Mouse (Mus musculus) hindbrain, embryonic 11.5 days (tissue): Measurements from ENCODE around the gene Atp2a2. TPM values are rescaled to one million over a fixed set of nuclear protein-coding genes. Genes with fewer than 3 reads are reported as not detected.

Experiments
- ATAC-seq: fragments of 200-750 bp; cut with Nextera tagmentation; 2 replicates; pipeline ENCODE4 v1.8.0; 2017; ENCODE audit warnings: mild to moderate bottlenecking, moderate TSS enrichment, moderate library complexity; ENCODE audit not compliant: low FRiP score
- DNase-seq: peaks from one replicate; pipeline ENCODE4 v3.0.0-alpha.2; 2015; ENCODE audit warnings: low spot score
- H3K27ac ChIP-seq: fragments of 300-500 bp; sonication (generic); 2 replicates; pipeline ENCODE4 v1.5.1; 2014; ENCODE audit warnings: mild to moderate bottlenecking, low read depth, low read length
- H3K27me3 ChIP-seq: fragments of 300-500 bp; sonication (generic); 2 replicates; pipeline ENCODE4 v1.6.1; 2014; ENCODE audit warnings: mild to moderate bottlenecking, low read length, moderate library complexity, mixed read lengths; ENCODE audit not compliant: control insufficient read depth, insufficient read depth
- H3K36me3 ChIP-seq: fragments of 300-500 bp; sonication (generic); 2 replicates; pipeline ENCODE4 v1.6.1; 2014; ENCODE audit warnings: mild to moderate bottlenecking, low read length, moderate library complexity, mixed read lengths; ENCODE audit not compliant: control insufficient read depth, insufficient read depth
- H3K4me1 ChIP-seq: fragments of 300-500 bp; sonication (generic); replicated peaks from 2 replicates; pipeline ENCODE4 v1.6.1; 2014; ENCODE audit warnings: low read length, mixed read lengths; ENCODE audit not compliant: control insufficient read depth, insufficient read depth
- H3K4me2 ChIP-seq: fragments of 300-500 bp; sonication (generic); replicated peaks from 2 replicates; pipeline ENCODE4 v1.6.1; 2014; ENCODE audit warnings: mild to moderate bottlenecking, low read depth, low read length
- H3K4me3 ChIP-seq: fragments of 300-500 bp; sonication (generic); 2 replicates; pipeline ENCODE4 v1.5.1; 2014; ENCODE audit warnings: low read depth, low read length
- H3K9ac ChIP-seq: fragments of 300-500 bp; sonication (generic); 2 replicates; pipeline ENCODE4 v1.6.1; 2014; ENCODE audit warnings: low read depth, low read length
- H3K9me3 ChIP-seq: fragments of 300-500 bp; sonication (generic); 2 replicates; pipeline ENCODE4 v1.6.1; 2016; ENCODE audit warnings: low read length; ENCODE audit not compliant: control insufficient read depth
- WGBS: fragments of 180-500 bp; shearing (Covaris S2); extraction: QIAGEN DNeasy Blood & Tissue Kit; methylation state at CpG from one replicate; pipeline ENCODE4 v1.1.7; 2014; 5-methylcytosine and 5-hydroxymethylcytosine counted together
- polyA plus RNA-seq: library from polyadenylated mRNA; unstranded; fragments of >200 nt; fragmentation: Nextera tagmentation; extraction: Ambion mirVana; gene quantifications from 2 replicates; pipeline ENCODE4 v1.2.1, GENCODE M21; 2014

The Atp2a2 gene
- polyA plus RNA-seq, 1 experiment from 2014 or later, result 50.2 TPM

DNA sequence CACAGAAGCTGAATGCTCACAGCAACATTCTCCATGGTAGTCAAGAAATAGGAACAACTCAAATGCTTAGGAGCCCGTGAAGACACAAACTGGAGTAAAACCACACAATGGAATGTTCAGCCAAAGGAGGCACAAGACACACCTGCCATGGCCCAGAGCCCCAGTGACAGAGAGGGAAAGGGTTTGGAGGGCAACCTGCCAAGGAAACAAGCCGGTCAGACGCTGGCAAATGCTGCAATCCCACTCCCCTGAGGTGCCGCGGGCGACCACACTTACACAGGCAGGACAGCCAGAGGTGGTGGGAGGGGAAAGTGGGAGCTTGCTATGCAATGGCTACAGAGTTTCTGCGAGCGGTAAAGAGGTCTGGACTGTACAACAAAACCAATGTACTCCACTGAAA lies 31.9 kb upstream of the Atp2a2 start:
- WGBS, result 88% methylated on average over 8 of the region's 8 CpGs
- DNase-seq (no peak), ATAC-seq (no peak)
- no peak overlapping the region for H3K9ac ChIP-seq
- no peaks in the 10 kb centered on the region for H3K36me3 ChIP-seq
- no peak overlapping the region for H3K4me3 ChIP-seq
- H3K27me3 ChIP-seq, result no peaks in the 10 kb centered on the region
- no peak overlapping the region for H3K27ac ChIP-seq
- no peak overlapping the region for H3K4me2 ChIP-seq
- no peaks in the 10 kb centered on the region for H3K4me1 ChIP-seq
- no peaks in the 10 kb centered on the region for H3K9me3 ChIP-seq

DNA sequence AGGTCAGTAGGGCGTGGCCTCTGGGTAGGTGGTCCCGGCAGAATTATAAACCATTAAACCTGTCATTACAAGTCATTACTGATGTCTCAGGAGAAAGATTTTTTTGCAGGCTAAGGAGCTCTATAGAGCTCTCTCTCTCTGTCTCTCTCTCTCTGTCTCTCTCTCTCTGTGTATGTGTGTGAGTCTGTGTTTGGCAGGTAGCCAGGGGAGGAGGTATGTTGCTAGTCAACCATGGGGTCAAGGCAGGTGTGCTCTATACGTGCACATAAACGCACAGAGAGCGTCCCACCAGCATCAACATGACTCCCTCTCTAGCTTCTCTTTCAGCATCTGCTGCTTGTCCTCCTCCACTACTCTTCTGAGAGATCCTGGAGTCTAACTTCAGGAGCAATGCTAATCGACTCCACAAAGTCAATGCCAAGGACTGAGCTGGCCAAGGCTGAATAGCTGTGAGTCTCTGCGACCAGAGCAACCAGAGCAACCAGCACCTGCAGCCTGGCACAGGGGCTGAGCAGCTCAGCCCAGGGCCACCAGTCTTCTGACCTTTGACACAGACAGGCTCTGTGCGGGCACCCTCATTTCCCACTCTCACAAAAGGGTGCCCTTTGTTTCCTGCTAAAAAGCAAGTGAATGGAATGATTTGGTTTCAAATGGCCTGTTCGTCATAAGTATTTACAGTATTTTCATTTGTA lies 28.0 kb upstream of the Atp2a2 start:
- Histone ChIP-seq H3K27me3 (no peaks in the 10 kb centered on the region), H3K9me3 (no peaks in the 10 kb centered on the region), H3K27ac (no peak overlapping the region), H3K4me2 (no peak overlapping the region), H3K4me3 (no peak overlapping the region), H3K36me3 (no peaks in the 10 kb centered on the region), H3K9ac (no peak overlapping the region), H3K4me1 (no peaks in the 10 kb centered on the region)
- DNase-seq (no peak), ATAC-seq (no peak)
- whole genome bisulfite sequencing, result 83% methylated on average over 9 of the region's 9 CpGs

DNA sequence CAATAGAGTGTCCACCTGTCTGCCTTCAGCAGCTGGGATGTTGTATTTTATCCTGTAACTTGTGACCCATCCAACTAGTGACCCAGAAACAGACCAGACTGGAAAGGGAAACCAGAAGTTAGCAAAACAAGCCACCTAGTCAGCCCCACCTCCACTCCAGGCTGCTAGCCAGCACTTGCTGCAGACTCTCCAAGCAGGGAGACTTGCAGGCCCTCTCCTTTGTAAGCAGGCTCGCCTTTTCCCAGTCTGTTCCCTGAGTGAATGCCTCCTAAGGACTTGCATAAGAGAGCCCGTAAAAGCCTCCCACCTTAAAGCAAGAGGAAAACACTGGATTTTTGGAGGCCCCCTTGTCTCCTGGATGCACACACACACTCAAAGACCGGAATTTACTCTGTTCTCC lies 27.3 kb upstream of the Atp2a2 start:
- DNase-seq, result no peak
- 66% methylated on average over 3 of the region's 3 CpGs for WGBS
- no peak overlapping the region for H3K27ac ChIP-seq
- no peak overlapping the region for H3K4me2 ChIP-seq
- H3K4me1 ChIP-seq, result no peaks in the 10 kb centered on the region
- H3K4me3 ChIP-seq, result no peak overlapping the region
- no peak for ATAC-seq
- no peaks in the 10 kb centered on the region for H3K36me3 ChIP-seq
- no peaks in the 10 kb centered on the region for H3K9me3 ChIP-seq
- H3K9ac ChIP-seq, result no peak overlapping the region
- H3K27me3 ChIP-seq, result no peaks in the 10 kb centered on the region

DNA sequence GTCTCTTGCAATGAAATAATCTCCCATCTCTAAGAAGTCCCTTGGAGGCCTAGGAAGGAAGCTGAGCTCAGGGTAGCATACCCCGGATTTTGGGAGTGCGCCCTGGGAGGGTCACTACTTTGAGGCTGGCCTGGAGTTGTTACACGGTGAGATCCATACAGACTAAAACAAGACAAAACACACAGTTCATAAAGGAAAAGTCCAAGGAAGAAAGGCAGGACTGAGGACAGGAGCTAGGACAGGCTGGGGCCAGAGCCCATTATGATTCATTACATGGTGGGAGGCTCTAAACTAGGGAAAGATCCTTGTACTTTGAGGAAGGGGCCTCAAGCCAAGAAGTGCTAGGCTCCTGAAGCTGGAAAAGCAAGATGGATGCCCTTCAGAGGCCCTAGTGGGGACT lies 26.6 kb upstream of the Atp2a2 start:
- no peak overlapping the region for H3K9ac ChIP-seq
- no peaks in the 10 kb centered on the region for H3K36me3 ChIP-seq
- H3K27me3 ChIP-seq, result no peaks in the 10 kb centered on the region
- H3K27ac ChIP-seq, result no peak overlapping the region
- H3K4me1 ChIP-seq, result no peaks in the 10 kb centered on the region
- DNase-seq (no peak), ATAC-seq (no peak)
- 75% methylated on average over 3 of the region's 3 CpGs for WGBS
- H3K9me3 ChIP-seq, result no peaks in the 10 kb centered on the region
- H3K4me3 ChIP-seq, result no peak overlapping the region
- no peak overlapping the region for H3K4me2 ChIP-seq

DNA sequence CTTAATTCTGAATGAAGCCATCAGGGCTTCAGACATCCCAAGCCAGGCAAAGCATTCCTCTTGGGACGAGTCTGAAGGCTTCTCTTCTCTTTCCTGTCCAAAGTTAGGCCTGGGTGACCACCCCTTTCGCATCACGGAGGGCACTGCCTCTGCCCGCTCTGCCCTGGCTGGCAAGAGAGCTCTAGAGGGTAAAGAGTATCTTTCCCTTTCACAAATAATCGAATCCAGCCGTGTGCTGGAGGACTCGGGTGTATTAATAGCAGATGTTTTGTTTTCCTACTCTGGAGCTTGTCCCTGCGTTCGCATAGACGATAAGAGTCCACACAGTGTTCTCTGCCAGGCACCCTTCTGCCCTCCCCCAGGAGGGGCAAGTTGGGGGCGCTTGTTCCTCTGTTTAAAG lies 25.7 kb upstream of the Atp2a2 start:
- Histone ChIP-seq H3K9ac (no peak overlapping the region), H3K27me3 (no peaks in the 10 kb centered on the region), H3K9me3 (no peaks in the 10 kb centered on the region), H3K27ac (no peak overlapping the region), H3K4me3 (no peak overlapping the region), H3K36me3 (no peaks in the 10 kb centered on the region), H3K4me1 (no peaks in the 10 kb centered on the region), H3K4me2 (no peak overlapping the region)
- DNase-seq, result no peak
- 58% methylated on average over 11 of the region's 11 CpGs for WGBS
- no peak for ATAC-seq

DNA sequence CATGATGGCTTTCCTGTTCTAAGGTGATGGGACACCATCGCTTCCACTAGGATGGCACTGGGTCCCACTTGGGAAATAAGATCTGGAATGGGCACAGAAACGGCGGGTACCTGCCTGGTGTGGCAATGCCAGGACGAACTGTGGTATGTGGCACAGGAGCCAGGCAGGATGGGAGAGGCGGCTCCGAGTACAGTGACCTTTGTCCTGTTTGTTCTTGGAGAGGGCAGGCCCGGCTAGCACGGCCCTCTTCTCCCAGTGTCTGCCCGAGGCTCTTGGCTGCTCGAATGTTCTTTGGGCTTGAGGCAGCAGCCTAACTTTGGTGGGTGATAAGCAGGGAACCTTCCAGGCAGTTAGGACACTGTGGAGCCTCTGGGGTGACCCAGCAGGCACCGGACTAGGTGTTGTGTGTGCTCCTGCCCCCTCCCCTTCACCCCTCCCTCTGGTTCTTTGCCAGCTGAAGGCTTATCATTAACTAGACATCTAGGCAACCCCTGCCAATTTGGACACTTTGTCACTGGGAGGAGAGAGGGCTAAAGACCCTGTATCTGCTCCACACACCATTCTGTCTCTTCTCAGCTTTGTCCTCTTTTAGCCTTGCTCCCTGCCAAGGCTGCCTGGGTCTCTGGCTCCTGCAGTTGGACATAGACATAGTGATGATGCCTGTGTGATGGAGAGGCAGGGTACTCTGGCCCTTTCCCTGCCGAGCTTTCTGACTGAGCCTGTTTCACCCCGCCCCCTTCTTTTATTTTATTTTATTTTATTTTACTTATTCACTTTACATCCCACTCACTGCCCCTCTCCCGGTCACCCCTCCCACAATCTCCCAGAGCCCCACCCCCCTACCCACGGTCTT lies 25.1 kb upstream of the Atp2a2 start:
- H3K4me2 ChIP-seq, result no peak overlapping the region
- no peak overlapping the region for H3K9ac ChIP-seq
- no peak overlapping the region for H3K27ac ChIP-seq
- H3K4me3 ChIP-seq, result no peak overlapping the region
- H3K9me3 ChIP-seq, result no peaks in the 10 kb centered on the region
- WGBS, result 66% methylated on average over 15 of the region's 15 CpGs
- no peaks in the 10 kb centered on the region for H3K36me3 ChIP-seq
- no peaks in the 10 kb centered on the region for H3K27me3 ChIP-seq
- H3K4me1 ChIP-seq, result no peaks in the 10 kb centered on the region
- DNase-seq (no peak), ATAC-seq (no peak)

DNA sequence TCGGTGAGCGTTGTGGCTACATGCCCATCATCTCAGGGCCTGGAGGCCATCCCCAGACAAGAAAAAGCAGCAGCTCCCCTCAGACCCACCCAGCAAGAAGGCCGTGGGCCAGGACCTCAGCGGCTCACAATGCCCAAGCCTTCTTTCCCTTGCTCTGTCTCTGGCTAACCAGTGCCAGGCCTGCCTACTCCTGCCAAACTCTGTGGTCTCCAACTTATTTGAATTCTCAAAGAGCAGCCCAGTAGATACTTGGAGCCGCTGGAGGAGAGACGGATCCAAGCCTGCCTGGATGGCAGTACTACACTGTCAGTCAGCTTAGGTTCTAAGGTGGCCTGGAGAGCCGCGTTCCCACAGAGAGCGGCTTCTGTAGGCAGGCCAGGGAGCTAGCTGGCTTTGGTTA lies 24.4 kb upstream of the Atp2a2 start:
- no peak for ATAC-seq
- H3K27me3 ChIP-seq, result no peaks in the 10 kb centered on the region
- no peaks in the 10 kb centered on the region for H3K36me3 ChIP-seq
- 93% methylated on average over 9 of the region's 9 CpGs for WGBS
- no peak overlapping the region for H3K4me3 ChIP-seq
- no peak overlapping the region for H3K9ac ChIP-seq
- H3K27ac ChIP-seq, result no peak overlapping the region
- no peak for DNase-seq
- no peaks in the 10 kb centered on the region for H3K4me1 ChIP-seq
- no peak overlapping the region for H3K4me2 ChIP-seq
- H3K9me3 ChIP-seq, result no peaks in the 10 kb centered on the region

DNA sequence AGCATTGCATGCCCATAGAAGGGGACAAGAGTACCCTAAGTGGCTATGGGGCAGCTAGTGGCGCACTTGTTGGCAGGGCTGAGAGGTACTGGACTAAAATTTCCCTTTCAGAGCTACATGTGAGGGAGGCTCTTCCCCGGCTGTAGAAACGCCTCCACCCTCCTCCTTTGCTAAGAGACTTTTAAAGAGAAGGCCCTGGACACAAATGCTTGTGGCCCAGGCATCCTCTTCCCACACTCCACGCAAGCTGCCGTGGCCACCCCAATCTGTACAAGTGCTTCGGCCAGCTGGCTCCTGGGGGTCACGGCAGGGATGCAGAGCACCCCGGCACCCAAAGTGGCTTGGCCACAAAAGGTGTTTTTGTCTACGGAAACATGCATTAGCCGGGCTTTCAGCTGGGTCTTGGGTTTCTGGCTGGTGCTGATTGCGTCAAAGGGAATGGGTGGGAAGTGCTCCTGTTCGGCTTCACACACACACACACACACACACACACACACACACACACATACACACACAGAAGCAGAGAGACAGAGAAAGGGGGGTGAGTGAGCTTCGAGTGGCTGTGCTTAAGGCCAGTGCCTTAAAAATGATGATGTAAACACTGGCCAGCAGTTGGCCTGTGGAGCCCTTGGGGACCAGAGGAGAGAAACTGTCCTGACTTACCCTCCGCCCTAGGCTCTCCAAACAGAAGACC lies 23.4 kb upstream of the Atp2a2 start:
- no peak for DNase-seq
- WGBS, result 85% methylated on average over 14 of the region's 14 CpGs

More for the DNA sequence above, 23.4 kb upstream of the Atp2a2 start:
- Histone ChIP-seq H3K27me3 (no peaks in the 10 kb centered on the region), H3K27ac (no peak overlapping the region), H3K4me3 (no peak overlapping the region), H3K9ac (no peak overlapping the region), H3K4me2 (no peak overlapping the region), H3K9me3 (no peaks in the 10 kb centered on the region), H3K4me1 (no peaks in the 10 kb centered on the region), H3K36me3 (no peaks in the 10 kb centered on the region)
- no peak for ATAC-seq
